Mouse (Mus musculus): Measurements from ENCODE around the gene Rgs19. TPM values are rescaled to one million over a fixed set of nuclear protein-coding genes. Genes with fewer than 3 reads are reported as not detected.

Rgs19 gene
- polyA plus RNA-seq, 1 experiment from 2014 or later: 57.0 TPM

GRCm38 (mm10) chr2:181671984-181672383 lies 21.8 kb downstream of the Rgs19 start:
- 23% methylated on average over 7 of the region's 7 CpGs for WGBS
- 0 out of 2 replicates have a peak, but pooled peaks cover 9% of the 10 kb centered on the region for H3K4me1 ChIP-seq (ENCODE audit: control insufficient read depth, insufficient read depth, low read length)
- no peak overlapping the region for H3K9ac ChIP-seq (replicated peaks; ENCODE audit: low read length)
- ATAC-seq (ENCODE audit: low FRiP score, low TSS enrichment): no peak
- no peak overlapping the region for H3K4me3 ChIP-seq (replicated peaks; ENCODE audit: low read depth, low read length)
- H3K27ac ChIP-seq (replicated peaks; ENCODE audit: low read depth, low read length): no peak overlapping the region
- H3K9me3 ChIP-seq (ENCODE audit: control insufficient read depth, low read length): no peaks in the 10 kb centered on the region
- H3K36me3 ChIP-seq (ENCODE audit: control insufficient read depth, insufficient read depth, low read length): no peaks in the 10 kb centered on the region
- peaks cover 54% of the 10 kb centered on the region for H3K27me3 ChIP-seq (ENCODE audit: control insufficient read depth, insufficient read depth, low read length)
- H3K4me2 ChIP-seq (ENCODE audit: low read length): no peak overlapping the region
- no peak for DNase-seq

GRCm38 (mm10) chr2:181671326-181671725 lies 22.5 kb downstream of the Rgs19 start, which contains the start of gene Sox18:
Sox18 (minus strand) TSS chr2:181671640.
- peak; percentile 27 for DNase-seq
- Histone ChIP-seq H3K36me3 (ENCODE audit: control insufficient read depth, insufficient read depth, low read length) (no peaks in the 10 kb centered on the region), H3K9ac (replicated peaks; ENCODE audit: low read length) (peak within 1 kb of the TSS; percentile 10; the same call in 1 of the 2 replicates), H3K27me3 (ENCODE audit: control insufficient read depth, insufficient read depth, low read length) (peaks cover 54% of the 10 kb centered on the region), H3K4me3 (replicated peaks; ENCODE audit: low read depth, low read length) (peak within 1 kb of the TSS; percentile 28), H3K27ac (replicated peaks; ENCODE audit: low read depth, low read length) (0 out of 2 replicates have a peak within 1 kb of the TSS, but pooled peaks have one; percentile 13), H3K9me3 (ENCODE audit: control insufficient read depth, low read length) (no peaks in the 10 kb centered on the region), H3K4me1 (ENCODE audit: control insufficient read depth, insufficient read depth, low read length) (0 out of 2 replicates have a peak, but pooled peaks cover 9% of the 10 kb centered on the region), H3K4me2 (ENCODE audit: low read length) (peak within 1 kb of the TSS; percentile 52)
- under 1% methylated on average over 43 of the region's 43 CpGs for WGBS
- no peak for ATAC-seq (ENCODE audit: low FRiP score, low TSS enrichment)

GRCm38 (mm10) chr2:181670913-181671311 lies 22.9 kb downstream of the Rgs19 start:
- peak overlapping the region; percentile 10; the same call in 1 of the 2 replicates for H3K9ac ChIP-seq (replicated peaks; ENCODE audit: low read length)
- ATAC-seq (ENCODE audit: low FRiP score, low TSS enrichment) (no peak), DNase-seq (peak; percentile 42)
- no peaks in the 10 kb centered on the region for H3K36me3 ChIP-seq (ENCODE audit: control insufficient read depth, insufficient read depth, low read length)
- 1% methylated on average over 41 of the region's 41 CpGs for WGBS
- H3K4me1 ChIP-seq (ENCODE audit: control insufficient read depth, insufficient read depth, low read length): 0 out of 2 replicates have a peak, but pooled peaks cover 9% of the 10 kb centered on the region
- peak overlapping the region; percentile 52 for H3K4me2 ChIP-seq (ENCODE audit: low read length)
- H3K27me3 ChIP-seq (ENCODE audit: control insufficient read depth, insufficient read depth, low read length): peaks cover 54% of the 10 kb centered on the region
- no peaks in the 10 kb centered on the region for H3K9me3 ChIP-seq (ENCODE audit: control insufficient read depth, low read length)
- H3K27ac ChIP-seq (replicated peaks; ENCODE audit: low read depth, low read length): no peak overlapping the region
- peak overlapping the region; percentile 28 for H3K4me3 ChIP-seq (replicated peaks; ENCODE audit: low read depth, low read length)

- H3K27me3 ChIP-seq (ENCODE audit: control insufficient read depth, insufficient read depth, low read length): peaks cover 54% of the 10 kb centered on the region
- WGBS: 3% methylated on average over 56 of the region's 56 CpGs
- DNase-seq: no peak
These were observed 23.4 kb downstream of the Rgs19 start for GRCm38 (mm10) chr2:181670285-181670912.

GRCm38 (mm10) chr2:181663298-181663630 lies 30.5 kb downstream of the Rgs19 start:
- Histone ChIP-seq H3K9me3 (ENCODE audit: control insufficient read depth, low read length) (no peaks in the 10 kb centered on the region), H3K36me3 (ENCODE audit: control insufficient read depth, insufficient read depth, low read length) (no peaks in the 10 kb centered on the region), H3K4me2 (ENCODE audit: low read length) (no peak overlapping the region), H3K4me3 (replicated peaks; ENCODE audit: low read depth, low read length) (no peak overlapping the region), H3K4me1 (ENCODE audit: control insufficient read depth, insufficient read depth, low read length) (no peaks in the 10 kb centered on the region), H3K27ac (replicated peaks; ENCODE audit: low read depth, low read length) (no peak overlapping the region), H3K27me3 (ENCODE audit: control insufficient read depth, insufficient read depth, low read length) (0 out of 2 replicates have a peak, but pooled peaks cover 6% of the 10 kb centered on the region), H3K9ac (replicated peaks; ENCODE audit: low read length) (no peak overlapping the region)
- ATAC-seq (ENCODE audit: low FRiP score, low TSS enrichment) (no peak), DNase-seq (no peak)
- 35% methylated on average over 4 of the region's 4 CpGs for WGBS

More at GRCm38 (mm10) chr2:181670285-181670912, 23.4 kb downstream of the Rgs19 start:
- Histone ChIP-seq H3K36me3 (ENCODE audit: control insufficient read depth, insufficient read depth, low read length) (no peaks in the 10 kb centered on the region), H3K27ac (replicated peaks; ENCODE audit: low read depth, low read length) (0 out of 2 replicates have a peak overlapping the region, but pooled peaks have one; percentile 13), H3K4me2 (ENCODE audit: low read length) (peak overlapping the region; percentile 52), H3K9me3 (ENCODE audit: control insufficient read depth, low read length) (no peaks in the 10 kb centered on the region), H3K4me3 (replicated peaks; ENCODE audit: low read depth, low read length) (peak overlapping the region; percentile 28), H3K9ac (replicated peaks; ENCODE audit: low read length) (peak overlapping the region; percentile 10; the same call in 1 of the 2 replicates), H3K4me1 (ENCODE audit: control insufficient read depth, insufficient read depth, low read length) (0 out of 2 replicates have a peak, but pooled peaks cover 4% of the 10 kb centered on the region)
- ATAC-seq (ENCODE audit: low FRiP score, low TSS enrichment): no peak

- ATAC-seq (ENCODE audit: low FRiP score, low TSS enrichment): no peak
- Histone ChIP-seq H3K4me2 (ENCODE audit: low read length) (no peak overlapping the region), H3K9me3 (ENCODE audit: control insufficient read depth, low read length) (no peaks in the 10 kb centered on the region), H3K27me3 (ENCODE audit: control insufficient read depth, insufficient read depth, low read length) (0 out of 2 replicates have a peak, but pooled peaks cover 2% of the 10 kb centered on the region), H3K36me3 (ENCODE audit: control insufficient read depth, insufficient read depth, low read length) (no peaks in the 10 kb centered on the region), H3K4me1 (ENCODE audit: control insufficient read depth, insufficient read depth, low read length) (no peaks in the 10 kb centered on the region), H3K27ac (replicated peaks; ENCODE audit: low read depth, low read length) (no peak overlapping the region; the same call in 1 of the 2 replicates), H3K9ac (replicated peaks; ENCODE audit: low read length) (no peak overlapping the region), H3K4me3 (replicated peaks; ENCODE audit: low read depth, low read length) (no peak overlapping the region)
- WGBS: 85% methylated on average over 3 of the region's 3 CpGs
- no peak for DNase-seq
These were observed 31.0 kb downstream of the Rgs19 start for GRCm38 (mm10) chr2:181662620-181663297.

GRCm38 (mm10) chr2:181659609-181660055 lies 34.1 kb downstream of the Rgs19 start:
- Histone ChIP-seq H3K36me3 (ENCODE audit: control insufficient read depth, insufficient read depth, low read length) (peaks cover 27% of the 10 kb centered on the region), H3K27me3 (ENCODE audit: control insufficient read depth, insufficient read depth, low read length) (no peaks in the 10 kb centered on the region), H3K9me3 (ENCODE audit: control insufficient read depth, low read length) (no peaks in the 10 kb centered on the region), H3K4me1 (ENCODE audit: control insufficient read depth, insufficient read depth, low read length) (no peaks in the 10 kb centered on the region), H3K4me3 (replicated peaks; ENCODE audit: low read depth, low read length) (no peak overlapping the region), H3K27ac (replicated peaks; ENCODE audit: low read depth, low read length) (no peak overlapping the region), H3K4me2 (ENCODE audit: low read length) (no peak overlapping the region), H3K9ac (replicated peaks; ENCODE audit: low read length) (no peak overlapping the region)
- WGBS: 11% methylated on average over 9 of the region's 9 CpGs
- DNase-seq (peak; percentile 77), ATAC-seq (ENCODE audit: low FRiP score, low TSS enrichment) (peak; percentile 76)

- H3K9me3 ChIP-seq (ENCODE audit: control insufficient read depth, low read length): no peaks in the 10 kb centered on the region
- H3K27me3 ChIP-seq (ENCODE audit: control insufficient read depth, insufficient read depth, low read length): no peaks in the 10 kb centered on the region
- ATAC-seq (ENCODE audit: low FRiP score, low TSS enrichment) (no peak), DNase-seq (peak; percentile 50)
- WGBS: 32% methylated on average over 17 of the region's 17 CpGs
- no peaks in the 10 kb centered on the region for H3K4me1 ChIP-seq (ENCODE audit: control insufficient read depth, insufficient read depth, low read length)
- no peak overlapping the region for H3K4me2 ChIP-seq (ENCODE audit: low read length)
- no peak overlapping the region for H3K4me3 ChIP-seq (replicated peaks; ENCODE audit: low read depth, low read length)
- peaks cover 33% of the 10 kb centered on the region for H3K36me3 ChIP-seq (ENCODE audit: control insufficient read depth, insufficient read depth, low read length)
- no peak overlapping the region for H3K9ac ChIP-seq (replicated peaks; ENCODE audit: low read length)
- H3K27ac ChIP-seq (replicated peaks; ENCODE audit: low read depth, low read length): no peak overlapping the region
These were observed 34.7 kb downstream of the Rgs19 start for GRCm38 (mm10) chr2:181658930-181659555.
